ENCODE assay signal across 9 mouse cellular contexts in the genomic region with DNA sequence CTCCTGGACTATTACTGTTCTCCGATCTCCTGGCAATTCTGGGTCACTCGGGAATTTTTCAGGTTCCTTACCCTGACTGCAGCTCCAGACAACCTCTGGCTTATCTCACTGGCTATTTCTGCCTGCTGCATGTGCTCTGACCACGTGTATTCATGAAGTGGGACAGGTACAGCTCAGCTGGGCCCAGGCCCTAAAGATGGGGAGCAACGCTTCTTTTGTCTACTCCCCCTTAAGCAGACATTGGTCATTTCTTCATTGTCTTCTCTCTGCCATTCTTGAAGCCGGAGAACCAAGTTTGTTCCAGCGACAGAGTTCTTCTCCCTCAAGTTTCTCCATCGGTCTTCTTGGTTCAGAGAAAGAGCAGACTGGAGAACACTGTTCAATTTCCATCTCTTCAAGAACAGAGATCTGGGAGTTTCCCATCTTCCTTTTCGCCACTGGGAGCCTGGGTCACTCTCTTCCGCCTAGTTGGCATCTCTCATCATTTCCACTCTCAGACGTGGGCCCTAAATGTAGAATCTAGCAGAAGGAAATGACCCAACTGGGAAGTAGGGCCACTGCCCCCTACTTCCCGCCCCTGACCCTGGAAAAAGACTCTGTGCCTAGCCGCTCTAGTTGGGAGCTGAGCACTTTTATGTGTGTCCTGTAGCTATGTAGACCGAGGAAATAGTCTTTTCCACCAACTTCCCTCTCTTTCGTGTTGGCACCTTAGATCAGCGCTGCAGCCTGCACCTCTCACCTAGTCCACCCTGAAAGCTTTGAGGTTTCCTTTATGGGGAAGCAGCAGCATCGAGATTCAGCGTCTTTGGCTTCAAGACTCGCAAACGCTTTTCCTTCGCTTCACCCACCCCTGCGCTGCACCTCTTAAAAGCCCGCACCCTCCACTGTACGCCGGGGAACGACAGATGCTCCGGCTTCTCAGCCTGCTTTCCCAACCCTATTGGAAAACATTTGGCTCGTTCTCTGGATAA. TPM values are rescaled to one million over a fixed set of nuclear protein-coding genes. Genes with fewer than 3 reads are reported as not detected.
A peak's percentile ranks its signal among the peaks of the same experiment; 100 is the strongest.
DNase-seq lines count a peak whose midpoint lies in the region; ATAC-seq lines count a peak whose summit lies in the region.
"Had no signal": no experiment of that assay in that cellular context is flagged by ENCODE, and none has a peak within 500 bp of the region (broad histone marks: within the 10 kb centered on the region; RNA-seq: fewer than 3 reads in every experiment).

No protein-coding gene starts in this region.

- peak overlapping the region; percentile 98; the same call in 1 of the 2 replicates for H3K27ac ChIP-seq in heart, embryonic 12.5 days (ENCODE audit: poor library complexity, severe bottlenecking)
- H3K27ac ChIP-seq in forebrain, embryonic 16.5 days (ENCODE audit: low read length): no peak overlapping the region
- H3K27ac ChIP-seq in midbrain, embryonic 12.5 days (replicated peaks): no peak overlapping the region
- H3K27ac ChIP-seq: macrophage had no signal

- ATAC-seq in heart, embryonic 12.5 days (ENCODE audit: insufficient number of reproducible peaks, low FRiP score): no peak
- ATAC-seq in forebrain, embryonic 16.5 days: no peak
- no peak for ATAC-seq in midbrain, embryonic 12.5 days (ENCODE audit: low FRiP score, low read depth)

- no peaks in the 10 kb centered on the region for H3K9me3 ChIP-seq in heart, embryonic 12.5 days (replicated peaks)
- H3K9me3 ChIP-seq in forebrain, embryonic 16.5 days (ENCODE audit: control insufficient read depth, low read length): no peaks in the 10 kb centered on the region
- no peaks in the 10 kb centered on the region for H3K9me3 ChIP-seq in midbrain, embryonic 12.5 days

- peak overlapping the region; percentile 79 for H3K4me3 ChIP-seq in heart, embryonic 12.5 days
- H3K4me3 ChIP-seq in forebrain, embryonic 16.5 days (replicated peaks; ENCODE audit: low read length): peak overlapping the region; percentile 35
- peak overlapping the region; percentile 52 for H3K4me3 ChIP-seq in midbrain, embryonic 12.5 days

- DNase-seq in heart, postnatal 4 days: no peak
- DNase-seq in brain, adult 2 months (ENCODE audit: low read depth, low spot score): peak; percentile 9
- no peak for DNase-seq in ovary, postnatal 14 days (ENCODE audit: low spot score)
- DNase-seq in natural killer cell, adult 2 months (ENCODE audit: low spot score in 2 of 2): no peak
- no peak for DNase-seq in urinary bladder, postnatal 25 days (ENCODE audit: low spot score)

- H3K27me3 ChIP-seq in heart, embryonic 12.5 days (replicated peaks): no peaks in the 10 kb centered on the region
- H3K27me3 ChIP-seq in forebrain, embryonic 16.5 days (replicated peaks; ENCODE audit: control insufficient read depth, insufficient read depth, low read length): peaks cover 51% of the 10 kb centered on the region
- H3K27me3 ChIP-seq in midbrain, embryonic 12.5 days: peaks cover 66% of the 10 kb centered on the region

- peak overlapping the region; percentile 92 for H3K4me2 ChIP-seq in heart, embryonic 12.5 days
- H3K4me2 ChIP-seq in forebrain, embryonic 16.5 days (ENCODE audit: low read length): peak overlapping the region; percentile 96
- H3K4me2 ChIP-seq in midbrain, embryonic 12.5 days (replicated peaks): peak overlapping the region; percentile 91

- peak overlapping the region; percentile 78 for H3K9ac ChIP-seq in heart, embryonic 12.5 days
- no peak overlapping the region; the same call in none of the 2 replicates for H3K9ac ChIP-seq in forebrain, embryonic 16.5 days (replicated peaks; ENCODE audit: low read depth, low read length)
- H3K9ac ChIP-seq in midbrain, embryonic 12.5 days (replicated peaks): peak overlapping the region; percentile 63

- 15% methylated on average over 27 of the region's 27 CpGs for WGBS in heart, embryonic 12.5 days
- WGBS in forebrain, embryonic 16.5 days: 21% methylated on average over 27 of the region's 27 CpGs
- WGBS in midbrain, embryonic 12.5 days: 9% methylated on average over 27 of the region's 27 CpGs

- peaks cover 13% of the 10 kb centered on the region for H3K36me3 ChIP-seq in heart, embryonic 12.5 days
- no peaks in the 10 kb centered on the region for H3K36me3 ChIP-seq in forebrain, embryonic 16.5 days (ENCODE audit: control insufficient read depth, insufficient read depth)
- H3K36me3 ChIP-seq in midbrain, embryonic 12.5 days: no peaks in the 10 kb centered on the region

- H3K4me1 ChIP-seq in heart, embryonic 12.5 days (replicated peaks): peaks cover 23% of the 10 kb centered on the region
- H3K4me1 ChIP-seq in forebrain, embryonic 16.5 days (replicated peaks; ENCODE audit: control insufficient read depth, insufficient read depth, low read length): peaks cover 61% of the 10 kb centered on the region
- H3K4me1 ChIP-seq in midbrain, embryonic 12.5 days: peaks cover 47% of the 10 kb centered on the region

RNA-seq across cellular contexts. Expression of a gene that starts 4.0 kb away (rescaled TPM):
- 40.6 and 47.4 TPM in 2 replicates for polyA plus RNA-seq in heart, embryonic 12.5 days (2016; fragmentation: Nextera tagmentation; extraction: Ambion mirVana)
- total RNA-seq in heart, postnatal 4 days (2021): 10 to 100 TPM; 12.7 to 13.5 TPM
- polyA plus RNA-seq in forebrain, embryonic 16.5 days (2015; fragmentation: Nextera tagmentation; extraction: Ambion mirVana): 11.8 and 12.0 TPM in 2 replicates
- 19.3 and 22.5 TPM in 2 replicates for polyA plus RNA-seq in midbrain, embryonic 12.5 days (2016; fragmentation: Nextera tagmentation; extraction: Ambion mirVana)
- polyA plus RNA-seq: macrophage had no signal
